Mouse (Mus musculus): ENCODE data around the gene Zfp706. TPM values are rescaled to one million over a fixed set of nuclear protein-coding genes. Genes with fewer than 3 reads are reported as not detected.

The Zfp706 gene
- total RNA-seq, 2 experiments from 2014 or later: 134 to 157 TPM

- DNase-seq: no peak
- intact Hi-C loops (cut with DNase I; ENCODE audit: low total_unique reads): no loop called here
Measured at GRCm38 (mm10) chr15:36984921-36985566, 22.5 kb downstream of the Zfp706 start.

- no peak for DNase-seq
- intact Hi-C loops (cut with DNase I; ENCODE audit: low total_unique reads): no loop called here
Measured at GRCm38 (mm10) chr15:36983455-36983854, 24.1 kb downstream of the Zfp706 start.

- intact Hi-C loops (cut with DNase I; ENCODE audit: low total_unique reads): no loop called here
- no peak for DNase-seq
Measured at GRCm38 (mm10) chr15:36980238-36980637, 27.3 kb downstream of the Zfp706 start.

GRCm38 (mm10) chr15:36979488-36980201 is 27.9 kb downstream of the Zfp706 start:
- no peak for DNase-seq
- intact Hi-C loops (cut with DNase I; ENCODE audit: low total_unique reads): no loop called here

GRCm38 (mm10) chr15:36979159-36979487 is 28.4 kb downstream of the Zfp706 start:
- intact Hi-C loops (cut with DNase I; ENCODE audit: low total_unique reads): no loop called here
- DNase-seq: no peak

- intact Hi-C loops (cut with DNase I; ENCODE audit: low total_unique reads): no loop called here
- no peak for DNase-seq
Measured at GRCm38 (mm10) chr15:36977823-36978222, 29.8 kb downstream of the Zfp706 start.

- DNase-seq: no peak
- intact Hi-C loops (cut with DNase I; ENCODE audit: low total_unique reads): no loop called here
Measured at GRCm38 (mm10) chr15:36975690-36976089, 31.9 kb downstream of the Zfp706 start.

- intact Hi-C loops (cut with DNase I; ENCODE audit: low total_unique reads): no loop called here
- no peak for DNase-seq
Measured at GRCm38 (mm10) chr15:36975256-36975620, 32.3 kb downstream of the Zfp706 start.

GRCm38 (mm10) chr15:36974614-36975255 is 32.8 kb downstream of the Zfp706 start:
- DNase-seq: no peak

GRCm38 (mm10) chr15:36973714-36974113 is 33.9 kb downstream of the Zfp706 start:
- intact Hi-C loops (cut with DNase I; ENCODE audit: low total_unique reads): no loop called here
- DNase-seq: no peak

More at GRCm38 (mm10) chr15:36974614-36975255, 32.8 kb downstream of the Zfp706 start:
- intact Hi-C loops (cut with DNase I; ENCODE audit: low total_unique reads): no loop called here

- DNase-seq: no peak
- intact Hi-C loops (cut with DNase I; ENCODE audit: low total_unique reads): no loop called here
Measured at GRCm38 (mm10) chr15:36973290-36973689, 34.3 kb downstream of the Zfp706 start.

GRCm38 (mm10) chr15:36969794-36970193 is 37.8 kb downstream of the Zfp706 start:
- intact Hi-C loops (cut with DNase I; ENCODE audit: low total_unique reads): no loop called here

GRCm38 (mm10) chr15:36968295-36968694 is 39.3 kb downstream of the Zfp706 start:
- intact Hi-C loops (cut with DNase I; ENCODE audit: low total_unique reads): no loop called here
- DNase-seq: no peak

More at GRCm38 (mm10) chr15:36969794-36970193, 37.8 kb downstream of the Zfp706 start:
- DNase-seq: no peak

- intact Hi-C loops (cut with DNase I; ENCODE audit: low total_unique reads): no loop called here
- no peak for DNase-seq
Measured at GRCm38 (mm10) chr15:36967381-36968211, 40.0 kb downstream of the Zfp706 start.

- no peak for DNase-seq
- intact Hi-C loops (cut with DNase I; ENCODE audit: low total_unique reads): no loop called here
Measured at GRCm38 (mm10) chr15:36966940-36967339, 40.6 kb downstream of the Zfp706 start.

GRCm38 (mm10) chr15:36966466-36966865 is 41.1 kb downstream of the Zfp706 start:
- intact Hi-C loops (cut with DNase I; ENCODE audit: low total_unique reads): no loop called here

GRCm38 (mm10) chr15:36965743-36966142 is 41.8 kb downstream of the Zfp706 start:
- intact Hi-C loops (cut with DNase I; ENCODE audit: low total_unique reads): no loop called here
- no peak for DNase-seq

More at GRCm38 (mm10) chr15:36966466-36966865, 41.1 kb downstream of the Zfp706 start:
- peak; percentile 48 for DNase-seq

GRCm38 (mm10) chr15:36962931-36963330 is 44.6 kb downstream of the Zfp706 start:
- DNase-seq: no peak
- intact Hi-C loops (cut with DNase I; ENCODE audit: low total_unique reads): no loop called here

GRCm38 (mm10) chr15:36960876-36961237 is 46.7 kb downstream of the Zfp706 start:
- DNase-seq: no peak
- intact Hi-C loops (cut with DNase I; ENCODE audit: low total_unique reads): no loop called here
